Mouse (Mus musculus): Measurements from ENCODE around the gene Ttn. TPM values are rescaled to one million over a fixed set of nuclear protein-coding genes. Genes with fewer than 3 reads are reported as not detected.

Gene Ttn
- polyA plus RNA-seq, 1 experiment from 2014 or later, result 1.0 TPM

GRCm38 (mm10) chr2:76690436-76691204 lies 291.7 kb downstream of the Ttn start:
- Histone ChIP-seq H3K27me3 (no peaks in the 10 kb centered on the region), H3K36me3 (peaks cover 80% of the 10 kb centered on the region), H3K9me3 (no peaks in the 10 kb centered on the region), H3K9ac (replicated peaks) (no peak overlapping the region), H3K4me3 (no peak overlapping the region), H3K4me2 (replicated peaks) (no peak overlapping the region), H3K4me1 (no peaks in the 10 kb centered on the region), H3K27ac (replicated peaks) (no peak overlapping the region)
- ATAC-seq (replicated peaks), result no peak
- WGBS, result 91% methylated on average over 12 of the region's 12 CpGs

DNA sequence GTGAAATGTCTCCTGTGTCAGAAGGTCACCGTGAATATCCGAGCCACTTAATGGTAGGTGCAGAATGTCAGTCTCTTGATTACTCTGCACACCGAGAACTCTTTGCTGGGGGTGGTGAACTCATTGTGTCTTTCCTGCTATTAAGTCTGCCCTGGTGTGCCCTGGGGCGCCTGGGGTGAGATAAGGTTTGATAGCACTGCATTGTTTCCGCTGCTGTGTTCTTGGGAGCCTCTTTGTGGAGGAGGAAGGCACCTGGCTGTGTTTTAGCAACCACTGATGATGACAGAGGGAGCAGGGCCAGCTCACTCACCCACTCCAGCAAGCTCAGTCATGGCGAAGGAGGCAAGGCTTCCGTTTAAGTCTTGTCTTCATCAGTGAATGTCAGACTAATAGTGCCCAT lies 294.2 kb downstream of the Ttn start:
- Histone ChIP-seq H3K36me3 (peaks cover 78% of the 10 kb centered on the region), H3K4me1 (no peaks in the 10 kb centered on the region), H3K27ac (replicated peaks) (no peak overlapping the region), H3K9me3 (no peaks in the 10 kb centered on the region), H3K27me3 (no peaks in the 10 kb centered on the region), H3K4me2 (replicated peaks) (no peak overlapping the region), H3K4me3 (no peak overlapping the region), H3K9ac (replicated peaks) (no peak overlapping the region)
- WGBS, result 79% methylated on average over 7 of the region's 7 CpGs
- no peak for ATAC-seq (replicated peaks)

DNA sequence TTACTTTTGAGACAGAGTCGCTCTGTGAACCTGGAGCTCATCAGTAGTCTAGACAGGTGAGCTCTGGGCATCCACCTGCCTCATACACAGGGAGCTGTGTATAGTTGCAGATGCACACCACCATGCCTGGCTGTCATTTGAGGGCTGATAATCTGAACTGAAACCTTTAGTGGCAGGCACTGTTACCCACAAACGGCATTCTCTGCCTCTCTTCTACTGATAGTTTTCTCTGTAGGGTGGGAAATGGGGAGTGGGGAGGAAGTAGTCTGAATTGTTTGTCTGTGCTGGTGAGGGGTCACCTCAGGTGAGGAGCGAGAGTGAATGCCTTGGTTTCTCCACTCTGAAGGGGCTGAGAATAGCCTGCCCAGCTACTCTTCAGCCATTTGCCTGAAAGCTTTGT lies 294.7 kb downstream of the Ttn start:
- Histone ChIP-seq H3K4me1 (no peaks in the 10 kb centered on the region), H3K4me2 (replicated peaks) (no peak overlapping the region), H3K27ac (replicated peaks) (no peak overlapping the region), H3K27me3 (no peaks in the 10 kb centered on the region), H3K9me3 (no peaks in the 10 kb centered on the region), H3K9ac (replicated peaks) (no peak overlapping the region), H3K4me3 (no peak overlapping the region), H3K36me3 (peaks cover 79% of the 10 kb centered on the region)
- 86% methylated on average over 3 of the region's 3 CpGs for WGBS
- no peak for ATAC-seq (replicated peaks)

DNA sequence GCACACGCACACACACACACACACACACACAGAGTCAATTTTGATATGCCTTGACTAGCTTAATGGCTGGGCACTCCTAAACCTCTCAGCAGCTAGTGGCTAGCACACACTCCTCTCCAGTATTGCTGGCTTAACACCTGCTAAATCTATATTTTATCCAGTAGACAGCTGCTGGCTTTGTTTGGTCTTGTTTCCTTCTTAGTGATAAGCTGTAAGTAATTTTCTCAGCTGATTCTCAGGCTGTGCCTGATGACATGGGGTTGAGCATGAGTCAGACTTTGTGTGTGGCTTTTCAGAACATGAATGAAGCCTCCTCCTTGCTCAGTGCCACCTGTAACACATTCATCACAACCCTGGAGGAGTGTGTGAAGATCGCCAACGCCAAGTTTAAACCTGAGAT lies 295.4 kb downstream of the Ttn start:
- Histone ChIP-seq H3K4me2 (replicated peaks) (no peak overlapping the region), H3K9ac (replicated peaks) (no peak overlapping the region), H3K4me1 (no peaks in the 10 kb centered on the region), H3K9me3 (no peaks in the 10 kb centered on the region), H3K36me3 (peaks cover 78% of the 10 kb centered on the region), H3K4me3 (no peak overlapping the region), H3K27me3 (no peaks in the 10 kb centered on the region), H3K27ac (replicated peaks) (no peak overlapping the region)
- WGBS, result 96% methylated on average over 3 of the region's 3 CpGs
- ATAC-seq (replicated peaks), result no peak

GRCm38 (mm10) chr2:76682301-76682700 lies 300.0 kb downstream of the Ttn start:
- Histone ChIP-seq H3K27me3 (no peaks in the 10 kb centered on the region), H3K4me2 (replicated peaks) (no peak overlapping the region), H3K36me3 (peaks cover 54% of the 10 kb centered on the region), H3K9me3 (no peaks in the 10 kb centered on the region), H3K4me1 (peaks cover 5% of the 10 kb centered on the region; the same call in 1 of the 2 replicates), H3K27ac (replicated peaks) (no peak overlapping the region), H3K9ac (replicated peaks) (no peak overlapping the region), H3K4me3 (no peak overlapping the region)
- ATAC-seq (replicated peaks), result no peak
- WGBS, result 94% methylated on average over 8 of the region's 8 CpGs

DNA sequence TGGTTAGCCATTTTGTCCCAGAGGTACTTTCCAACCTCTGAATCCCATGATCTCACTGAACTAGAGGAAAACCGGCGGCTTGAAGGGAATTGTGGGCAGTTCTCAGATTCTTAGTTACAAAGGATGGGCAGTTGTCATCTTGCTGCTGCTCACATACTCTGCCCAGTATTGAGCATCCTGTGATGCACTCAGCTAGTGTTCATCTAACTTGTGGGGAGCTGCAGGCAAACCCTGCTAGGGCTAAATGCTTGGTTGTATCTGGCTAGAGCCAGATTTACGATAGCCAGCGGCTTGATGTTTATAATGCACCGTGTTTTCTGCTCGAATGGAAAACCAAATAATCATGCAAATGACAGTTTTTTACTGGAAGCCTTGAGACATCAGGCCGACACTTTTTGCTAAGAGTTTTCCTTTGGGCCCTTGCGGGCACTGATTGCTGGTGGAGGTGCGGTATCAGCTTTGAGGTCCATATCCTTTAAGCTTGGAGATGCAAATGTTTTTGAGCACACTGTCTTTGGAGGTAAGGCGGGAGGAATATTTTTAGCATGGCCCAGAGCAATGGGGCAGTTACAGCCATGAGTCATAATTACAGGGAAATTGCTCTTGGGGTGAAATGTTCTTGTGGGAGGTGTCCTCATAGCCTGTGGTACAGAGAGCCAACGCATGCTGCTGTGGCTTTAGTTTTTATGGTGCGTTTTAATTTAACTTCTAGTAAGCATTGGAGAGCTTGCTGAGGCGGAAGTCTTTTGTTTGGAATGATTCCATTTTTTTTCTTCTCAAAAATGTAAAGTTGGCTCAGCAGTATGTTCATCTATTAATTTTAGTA lies 305.7 kb downstream of the Ttn start:
- Histone ChIP-seq H3K4me1 (peaks cover 38% of the 10 kb centered on the region), H3K27ac (replicated peaks) (no peak overlapping the region)

GRCm38 (mm10) chr2:76675949-76676348 lies 306.4 kb downstream of the Ttn start:
- no peaks in the 10 kb centered on the region for H3K9me3 ChIP-seq
- no peak overlapping the region for H3K27ac ChIP-seq (replicated peaks)
- H3K27me3 ChIP-seq, result no peaks in the 10 kb centered on the region
- H3K36me3 ChIP-seq, result no peaks in the 10 kb centered on the region
- peak overlapping the region; percentile 70 for H3K4me2 ChIP-seq (replicated peaks)
- peaks cover 40% of the 10 kb centered on the region for H3K4me1 ChIP-seq
- H3K4me3 ChIP-seq, result peak overlapping the region; percentile 80
- WGBS, result 4% methylated on average over 4 of the region's 4 CpGs
- ATAC-seq (replicated peaks), result no peak
- H3K9ac ChIP-seq (replicated peaks), result peak overlapping the region; percentile 73

More for the DNA sequence above, 305.7 kb downstream of the Ttn start:
- WGBS, result 55% methylated on average over 13 of the region's 13 CpGs
- H3K4me3 ChIP-seq, result peak overlapping the region; percentile 80
- peak overlapping the region; percentile 70 for H3K4me2 ChIP-seq (replicated peaks)
- no peaks in the 10 kb centered on the region for H3K27me3 ChIP-seq
- H3K36me3 ChIP-seq, result peaks cover 3% of the 10 kb centered on the region; the same call in 1 of the 2 replicates
- ATAC-seq (replicated peaks), result no peak
- peak overlapping the region; percentile 73; the same call in 1 of the 2 replicates for H3K9ac ChIP-seq (replicated peaks)
- no peaks in the 10 kb centered on the region for H3K9me3 ChIP-seq

- H3K27ac ChIP-seq (replicated peaks), result peak overlapping the region; percentile 86
- H3K9me3 ChIP-seq, result no peaks in the 10 kb centered on the region
- peak overlapping the region; percentile 80 for H3K4me3 ChIP-seq
- H3K27me3 ChIP-seq, result no peaks in the 10 kb centered on the region
- peak overlapping the region; percentile 73 for H3K9ac ChIP-seq (replicated peaks)
- 1% methylated on average over 37 of the region's 44 CpGs for WGBS
- peak overlapping the region; percentile 70 for H3K4me2 ChIP-seq (replicated peaks)
- peaks cover 41% of the 10 kb centered on the region for H3K4me1 ChIP-seq
- peak; percentile 49 for ATAC-seq (replicated peaks)
- H3K36me3 ChIP-seq, result no peaks in the 10 kb centered on the region
Measured at GRCm38 (mm10) chr2:76675451-76675850, 306.9 kb downstream of the Ttn start.

DNA sequence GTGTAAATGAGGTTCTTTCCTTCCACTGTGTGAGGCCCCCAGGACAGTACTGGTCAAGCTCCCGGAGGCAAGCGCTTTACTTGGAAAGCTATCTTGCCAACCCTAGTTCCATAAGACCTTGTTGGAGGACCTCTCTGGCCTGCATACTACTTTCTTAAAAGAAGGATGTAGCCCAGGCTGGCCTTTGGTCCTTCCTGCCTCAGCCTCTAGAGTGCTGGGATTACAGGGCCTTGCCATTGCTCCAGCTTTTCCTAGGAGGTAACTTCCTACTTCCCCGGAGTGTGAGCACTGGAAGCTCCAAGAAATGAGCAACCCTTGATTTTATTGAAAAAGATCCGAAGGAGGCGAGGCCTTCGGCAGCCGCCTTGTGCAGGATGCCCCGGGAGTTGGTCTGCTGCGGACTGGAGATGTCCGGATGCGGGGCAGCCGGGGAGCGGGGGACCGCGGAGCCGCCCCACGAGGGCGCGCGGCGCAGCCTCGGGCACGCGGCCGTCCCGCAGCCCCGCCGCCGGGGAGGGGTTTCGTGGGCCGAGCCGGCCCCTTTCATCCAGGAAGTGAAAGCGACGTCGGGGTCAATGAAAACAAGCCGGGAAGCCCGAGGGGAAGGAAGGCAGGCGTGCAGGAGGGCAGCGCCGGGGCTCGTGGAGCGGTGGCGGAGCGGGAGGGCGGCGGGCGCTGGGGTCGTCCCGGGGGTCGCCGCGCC lies 307.5 kb downstream of the Ttn start, which contains the start of gene Plekha3:
Gene Plekha3 (plus strand): TSS at position 557 of the 703 bp plus-strand sequence.
- H3K4me3 ChIP-seq, result peak within 1 kb of the TSS; percentile 80
- H3K9ac ChIP-seq (replicated peaks), result peak within 1 kb of the TSS; percentile 73
- H3K36me3 ChIP-seq, result no peaks in the 10 kb centered on the region
- ATAC-seq (replicated peaks), result peak; percentile 70
- H3K4me2 ChIP-seq (replicated peaks), result peak within 1 kb of the TSS; percentile 70
- 4% methylated on average over 51 of the region's 52 CpGs for WGBS
- no peaks in the 10 kb centered on the region for H3K27me3 ChIP-seq
- H3K4me1 ChIP-seq, result peaks cover 43% of the 10 kb centered on the region
- peak within 1 kb of the TSS; percentile 86 for H3K27ac ChIP-seq (replicated peaks)
- no peaks in the 10 kb centered on the region for H3K9me3 ChIP-seq

DNA sequence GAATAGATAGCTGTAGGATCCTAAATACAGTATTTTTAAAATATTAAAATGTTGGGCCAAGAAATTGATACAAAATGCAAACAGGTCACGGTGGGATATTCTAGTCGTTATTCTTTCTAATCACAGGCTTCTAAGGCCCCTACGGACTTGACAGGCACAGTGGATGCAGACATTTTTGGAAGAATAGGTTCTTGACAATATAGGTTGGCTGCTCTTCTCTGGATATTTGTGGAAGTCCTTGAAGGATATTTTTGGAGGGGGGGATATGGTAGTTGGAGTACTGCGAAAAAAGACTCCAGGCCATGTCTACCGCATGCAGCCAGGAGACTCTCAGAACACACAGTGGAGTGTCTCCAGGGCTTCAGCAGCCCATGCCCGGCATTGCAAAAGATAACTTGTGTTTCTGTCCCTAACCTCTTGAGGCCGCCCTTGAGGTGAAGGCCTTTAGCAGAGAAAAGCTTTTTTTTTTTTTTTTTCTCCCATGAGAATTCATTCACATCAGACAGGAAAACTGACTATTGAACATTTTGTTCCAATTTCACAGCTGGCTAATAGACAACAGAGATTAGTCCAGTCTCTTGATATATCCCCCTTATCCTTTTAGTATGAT lies 308.8 kb downstream of the Ttn start:
- no peak overlapping the region for H3K9ac ChIP-seq (replicated peaks)
- peak overlapping the region; percentile 83; the same call in 1 of the 2 replicates for H3K27ac ChIP-seq (replicated peaks)

GRCm38 (mm10) chr2:76672966-76673392 lies 309.4 kb downstream of the Ttn start, which contains the start of gene Fkbp7:
Fkbp7 (minus strand) TSS chr2:76673116.
- 0% methylated on average over 17 of the region's 17 CpGs for WGBS
- ATAC-seq (replicated peaks), result peak; percentile 94

More for the DNA sequence above, 308.8 kb downstream of the Ttn start:
- no peak for ATAC-seq (replicated peaks)
- Histone ChIP-seq H3K4me1 (peaks cover 43% of the 10 kb centered on the region), H3K9me3 (no peaks in the 10 kb centered on the region), H3K27me3 (no peaks in the 10 kb centered on the region), H3K36me3 (no peaks in the 10 kb centered on the region), H3K4me3 (peak overlapping the region; percentile 50), H3K4me2 (replicated peaks) (peak overlapping the region; percentile 70)
- 40% methylated on average over 7 of the region's 7 CpGs for WGBS

More at GRCm38 (mm10) chr2:76672966-76673392, 309.4 kb downstream of the Ttn start, which contains the start of gene Fkbp7:
- H3K9ac ChIP-seq (replicated peaks), result peak within 1 kb of the TSS; percentile 63
- peak within 1 kb of the TSS; percentile 83 for H3K27ac ChIP-seq (replicated peaks)
- peak within 1 kb of the TSS; percentile 50 for H3K4me3 ChIP-seq
- no peaks in the 10 kb centered on the region for H3K36me3 ChIP-seq
- H3K27me3 ChIP-seq, result no peaks in the 10 kb centered on the region
- H3K9me3 ChIP-seq, result no peaks in the 10 kb centered on the region
- H3K4me2 ChIP-seq (replicated peaks), result peak within 1 kb of the TSS; percentile 70
- peaks cover 43% of the 10 kb centered on the region for H3K4me1 ChIP-seq
